Mouse (Mus musculus): Measurements from ENCODE around the gene Taz. TPM values are rescaled to one million over a fixed set of nuclear protein-coding genes. Genes with fewer than 3 reads are reported as not detected.
A peak's percentile ranks its signal among the peaks of the same experiment; 100 is the strongest.

The Taz gene
- 87.5 and 113 TPM in 2 replicates for polyA plus RNA-seq (2012; rRNA removed)

GRCm38 (mm10) chrX:74281732-74282394 is at the start of gene Taz, which contains the start of gene Dnase1l1:
Gene Taz, plus strand, starts transcription at chrX:74281912.
Gene Dnase1l1, minus strand, starts transcription at chrX:74282337.
- Histone ChIP-seq H3K4me3 (ENCODE audit: extremely low read depth, insufficient read depth, insufficient read length) (peak within 1 kb of the TSS; percentile 67), H3K36me3 (ENCODE audit: control insufficient read depth, insufficient read depth, low read length) (peaks cover 1% of the 10 kb centered on the region; the same call in 1 of the 2 replicates), H3K27ac (ENCODE audit: insufficient read depth, low read length) (peak within 1 kb of the TSS; percentile 74), H3K4me1 (ENCODE audit: control insufficient read depth, insufficient read depth, insufficient read length) (no peaks in the 10 kb centered on the region; the same call in 1 of the 2 replicates), H3K27me3 (ENCODE audit: control insufficient read depth, insufficient read depth, low read length) (no peaks in the 10 kb centered on the region)
- no peak for TF ChIP-seq POLR2A (IDR thresholded peaks at IDR 0.05; ENCODE audit: low read depth, low read length)
- no peak for TF ChIP-seq CTCF (IDR thresholded peaks at IDR 0.05; ENCODE audit: extremely low read depth, insufficient read depth, insufficient read length, insufficient replicate concordance)
- peak in 1 of 2 experiments; percentile 53 for DNase-seq (ENCODE audit: low read depth in 1 of 2, low spot score in 2 of 2)
- 20% methylated on average over 16 of the region's 16 CpGs for WGBS

DNA sequence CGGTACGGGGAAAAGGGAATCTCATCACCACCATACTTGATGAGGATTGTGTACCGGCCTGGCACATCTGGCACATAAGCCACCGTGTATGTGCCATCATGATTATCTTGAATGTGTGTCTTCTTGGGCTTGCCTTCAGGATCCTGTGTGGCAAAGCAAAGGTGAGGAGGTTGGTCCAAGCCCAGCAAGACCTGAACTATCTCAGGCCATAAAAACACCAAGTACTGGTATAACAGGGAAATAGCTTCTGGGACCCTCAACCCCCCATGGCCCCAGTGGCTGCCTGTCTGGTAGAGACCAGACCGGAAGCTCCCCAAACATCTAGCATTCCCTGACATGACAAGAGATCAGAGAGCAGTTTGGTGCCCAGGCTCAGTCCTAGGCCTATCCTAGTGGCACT is 48.5 kb upstream of the Taz start:
- DNase-seq (ENCODE audit: low read depth in 1 of 2, low spot score in 2 of 2) = no peak
- 90% methylated on average over 5 of the region's 5 CpGs for WGBS
- Histone ChIP-seq H3K27ac (ENCODE audit: insufficient read depth, low read length) (no peak overlapping the region), H3K4me3 (ENCODE audit: extremely low read depth, insufficient read depth, insufficient read length) (no peak overlapping the region), H3K27me3 (ENCODE audit: control insufficient read depth, insufficient read depth, low read length) (no peaks in the 10 kb centered on the region), H3K36me3 (ENCODE audit: control insufficient read depth, insufficient read depth, low read length) (peaks cover 65% of the 10 kb centered on the region), H3K4me1 (ENCODE audit: control insufficient read depth, insufficient read depth, insufficient read length) (no peaks in the 10 kb centered on the region)
- TF ChIP-seq CTCF (IDR thresholded peaks at IDR 0.05; ENCODE audit: extremely low read depth, insufficient read depth, insufficient read length, insufficient replicate concordance) = no peak
- no peak for TF ChIP-seq POLR2A (IDR thresholded peaks at IDR 0.05; ENCODE audit: low read depth, low read length)

DNA sequence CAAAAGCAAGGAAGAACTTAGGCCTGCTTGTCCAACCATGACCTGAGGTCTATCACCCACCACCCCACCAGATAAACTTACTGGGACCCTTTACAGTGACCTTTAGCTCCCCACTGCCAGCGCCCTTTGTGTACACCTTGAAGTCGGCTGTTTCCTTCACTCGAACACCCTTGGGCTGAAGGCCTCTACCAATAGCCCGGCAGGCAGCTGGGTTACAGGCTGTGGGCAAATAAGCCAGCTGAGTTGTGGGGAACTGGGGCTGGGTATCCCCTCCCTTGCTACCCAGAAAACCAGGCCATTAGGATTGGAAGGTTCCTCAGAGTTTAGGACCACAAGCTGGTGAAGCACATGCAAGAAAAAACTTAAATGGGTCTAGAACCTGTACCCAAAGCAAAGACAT is 41.4 kb upstream of the Taz start:
- peaks cover 7% of the 10 kb centered on the region; the same call in 1 of the 2 replicates for H3K4me1 ChIP-seq (ENCODE audit: control insufficient read depth, insufficient read depth, insufficient read length)
- no peak overlapping the region for H3K4me3 ChIP-seq (ENCODE audit: extremely low read depth, insufficient read depth, insufficient read length)
- no peaks in the 10 kb centered on the region for H3K27me3 ChIP-seq (ENCODE audit: control insufficient read depth, insufficient read depth, low read length)
- no peak overlapping the region for H3K27ac ChIP-seq (ENCODE audit: insufficient read depth, low read length)
- TF ChIP-seq POLR2A (IDR thresholded peaks at IDR 0.05; ENCODE audit: low read depth, low read length) (no peak), CTCF (IDR thresholded peaks at IDR 0.05; ENCODE audit: extremely low read depth, insufficient read depth, insufficient read length, insufficient replicate concordance) (no peak)
- peaks cover 53% of the 10 kb centered on the region for H3K36me3 ChIP-seq (ENCODE audit: control insufficient read depth, insufficient read depth, low read length)
- no peak for DNase-seq (ENCODE audit: low read depth in 1 of 2, low spot score in 2 of 2)
- 91% methylated on average over 4 of the region's 4 CpGs for WGBS

DNA sequence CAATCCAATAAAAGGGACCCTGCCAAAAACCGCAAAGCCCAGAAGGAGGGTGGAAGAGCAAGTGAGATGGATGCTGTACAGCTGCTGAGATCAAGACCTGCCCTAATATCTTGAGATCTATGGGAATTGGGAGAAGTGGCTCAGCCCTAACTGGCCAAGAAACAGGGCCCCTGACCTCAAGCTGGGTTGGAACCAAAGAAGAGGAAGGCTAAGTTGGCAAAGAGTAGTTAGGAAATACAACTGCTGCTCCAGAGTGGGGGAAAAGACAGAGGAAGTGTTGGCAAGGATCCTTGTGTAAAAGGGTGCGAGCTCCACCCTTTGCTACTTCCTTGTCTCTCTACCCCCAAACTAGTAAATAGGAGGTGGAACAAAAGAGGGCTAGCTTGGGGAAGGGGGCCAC is 38.3 kb upstream of the Taz start:
- 53% methylated on average over 2 of the region's 2 CpGs for WGBS
- Histone ChIP-seq H3K4me3 (ENCODE audit: extremely low read depth, insufficient read depth, insufficient read length) (peak overlapping the region; percentile 29; the same call in 1 of the 2 replicates), H3K36me3 (ENCODE audit: control insufficient read depth, insufficient read depth, low read length) (peaks cover 34% of the 10 kb centered on the region), H3K27ac (ENCODE audit: insufficient read depth, low read length) (peak overlapping the region; percentile 90), H3K4me1 (ENCODE audit: control insufficient read depth, insufficient read depth, insufficient read length) (peaks cover 8% of the 10 kb centered on the region; the same call in 1 of the 2 replicates), H3K27me3 (ENCODE audit: control insufficient read depth, insufficient read depth, low read length) (no peaks in the 10 kb centered on the region)
- DNase-seq (ENCODE audit: low read depth in 1 of 2, low spot score in 2 of 2) = no peak
- TF ChIP-seq POLR2A (IDR thresholded peaks at IDR 0.05; ENCODE audit: low read depth, low read length) (no peak), CTCF (IDR thresholded peaks at IDR 0.05; ENCODE audit: extremely low read depth, insufficient read depth, insufficient read length, insufficient replicate concordance) (no peak)

GRCm38 (mm10) chrX:74243807-74244206 is 37.9 kb upstream of the Taz start:
- Histone ChIP-seq H3K27me3 (ENCODE audit: control insufficient read depth, insufficient read depth, low read length) (no peaks in the 10 kb centered on the region), H3K4me1 (ENCODE audit: control insufficient read depth, insufficient read depth, insufficient read length) (peaks cover 8% of the 10 kb centered on the region; the same call in 1 of the 2 replicates), H3K27ac (ENCODE audit: insufficient read depth, low read length) (peak overlapping the region; percentile 90), H3K4me3 (ENCODE audit: extremely low read depth, insufficient read depth, insufficient read length) (peak overlapping the region; percentile 78), H3K36me3 (ENCODE audit: control insufficient read depth, insufficient read depth, low read length) (peaks cover 34% of the 10 kb centered on the region)
- peak; percentile 78 to 80 for DNase-seq (ENCODE audit: low read depth in 1 of 2, low spot score in 2 of 2)
- WGBS = 27% methylated on average over 3 of the region's 3 CpGs
- TF ChIP-seq CTCF (IDR thresholded peaks at IDR 0.05; ENCODE audit: extremely low read depth, insufficient read depth, insufficient read length, insufficient replicate concordance) (no peak), POLR2A (IDR thresholded peaks at IDR 0.05; ENCODE audit: low read depth, low read length) (no peak)

DNA sequence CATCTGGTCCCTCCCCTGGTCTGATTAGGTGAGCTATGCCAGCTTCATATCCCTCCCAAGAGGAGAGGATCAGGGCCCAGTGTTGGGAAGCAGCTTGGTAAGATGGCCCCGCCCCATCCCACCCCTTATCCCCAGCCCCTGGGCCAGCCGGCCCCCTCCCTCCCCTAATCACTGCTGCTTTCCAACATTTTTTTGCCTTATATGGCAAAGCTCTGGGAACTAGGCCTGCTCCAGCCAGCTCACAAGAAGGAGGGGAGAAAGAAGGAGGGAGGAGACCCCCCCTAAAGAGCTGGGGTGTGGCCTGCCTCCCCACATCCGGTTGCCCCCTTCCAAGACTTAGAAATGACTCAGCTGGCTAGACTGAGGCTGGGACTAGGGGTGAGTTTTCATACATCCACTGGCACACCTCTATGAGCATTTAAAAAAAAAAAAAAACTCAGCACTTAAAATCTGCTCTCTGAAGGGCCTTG is 37.1 kb upstream of the Taz start:
- Histone ChIP-seq H3K4me1 (ENCODE audit: control insufficient read depth, insufficient read depth, insufficient read length) (peaks cover 8% of the 10 kb centered on the region), H3K4me3 (ENCODE audit: extremely low read depth, insufficient read depth, insufficient read length) (peak overlapping the region; percentile 78), H3K27ac (ENCODE audit: insufficient read depth, low read length) (peak overlapping the region; percentile 90), H3K36me3 (ENCODE audit: control insufficient read depth, insufficient read depth, low read length) (peaks cover 28% of the 10 kb centered on the region), H3K27me3 (ENCODE audit: control insufficient read depth, insufficient read depth, low read length) (no peaks in the 10 kb centered on the region)
- 38% methylated on average over 3 of the region's 3 CpGs for WGBS
- no peak for TF ChIP-seq POLR2A (IDR thresholded peaks at IDR 0.05; ENCODE audit: low read depth, low read length)
- TF ChIP-seq CTCF (IDR thresholded peaks at IDR 0.05; ENCODE audit: extremely low read depth, insufficient read depth, insufficient read length, insufficient replicate concordance) = no peak
- peak in 1 of 2 experiments; percentile 41 for DNase-seq (ENCODE audit: low read depth in 1 of 2, low spot score in 2 of 2)

GRCm38 (mm10) chrX:74245107-74245506 is 36.6 kb upstream of the Taz start:
- Histone ChIP-seq H3K4me1 (ENCODE audit: control insufficient read depth, insufficient read depth, insufficient read length) (peaks cover 11% of the 10 kb centered on the region), H3K27ac (ENCODE audit: insufficient read depth, low read length) (peak overlapping the region; percentile 96), H3K4me3 (ENCODE audit: extremely low read depth, insufficient read depth, insufficient read length) (peak overlapping the region; percentile 78), H3K27me3 (ENCODE audit: control insufficient read depth, insufficient read depth, low read length) (no peaks in the 10 kb centered on the region), H3K36me3 (ENCODE audit: control insufficient read depth, insufficient read depth, low read length) (peaks cover 24% of the 10 kb centered on the region)
- TF ChIP-seq CTCF (IDR thresholded peaks at IDR 0.05; ENCODE audit: extremely low read depth, insufficient read depth, insufficient read length, insufficient replicate concordance) (no peak), POLR2A (IDR thresholded peaks at IDR 0.05; ENCODE audit: low read depth, low read length) (no peak)
- DNase-seq (ENCODE audit: low read depth in 1 of 2, low spot score in 2 of 2) = no peak
- 17% methylated on average over 1 of the region's 1 CpGs for WGBS

Data from spleen, adult 2 months (tissue).